Mouse (Mus musculus): Measurements from ENCODE around the gene 2300002M23Rik.
A peak's percentile ranks its signal among the peaks of the same experiment; 100 is the strongest.

- TF ChIP-seq CTCF (IDR thresholded peaks at IDR 0.05; ENCODE audit: low read depth), result peak; percentile 94
- TF ChIP-seq EP300 (IDR thresholded peaks at IDR 0.05; ENCODE audit: low read depth), result no peak
These were observed 32.9 kb upstream of the 2300002M23Rik start for GRCm38 (mm10) chr17:35534343-35534742.

All from liver, postnatal 0 days (tissue).